Mouse (Mus musculus) telencephalon, adult 2 months (tissue): ENCODE data around the gene Cdh23.

Experiments
- DNase-seq: peaks from one replicate; pipeline ENCODE4 v3.0.0-alpha.2; 2011; ENCODE audit warnings: low read depth, low spot score

Cdh23 gene

GRCm38 (mm10) chr10:60481381-60481780 is 214.9 kb downstream of the Cdh23 start:
- no peak for DNase-seq

DNA sequence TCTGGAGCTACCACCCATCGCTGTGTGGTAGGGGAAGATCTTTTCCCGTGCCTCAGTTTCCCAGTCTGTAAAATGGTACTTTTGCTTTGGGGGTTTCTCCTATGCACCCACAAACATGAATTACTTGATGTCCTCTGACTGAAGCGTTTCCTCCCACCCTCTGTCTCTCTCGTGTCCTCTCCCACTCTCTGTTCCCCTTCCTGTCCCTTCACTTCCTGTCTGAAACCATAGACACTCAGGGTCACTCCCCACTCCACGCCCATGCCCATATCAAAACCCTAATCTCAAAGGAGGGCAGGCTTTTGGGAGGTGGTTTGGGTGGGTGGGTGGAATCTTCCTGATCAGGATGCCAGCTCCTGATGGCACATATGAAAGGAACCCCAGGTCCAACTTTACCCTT is 221.7 kb downstream of the Cdh23 start:
- DNase-seq: no peak

- no peak for DNase-seq
These were observed 222.4 kb downstream of the Cdh23 start for GRCm38 (mm10) chr10:60473782-60474322.

- DNase-seq: no peak
These were observed 228.5 kb downstream of the Cdh23 start for GRCm38 (mm10) chr10:60467752-60468151.

- no peak for DNase-seq
These were observed 232.2 kb downstream of the Cdh23 start for GRCm38 (mm10) chr10:60463953-60464647.

GRCm38 (mm10) chr10:60456662-60457397 is 239.5 kb downstream of the Cdh23 start:
- DNase-seq: no peak

GRCm38 (mm10) chr10:60455193-60455592 is 241.1 kb downstream of the Cdh23 start:
- DNase-seq: no peak

GRCm38 (mm10) chr10:60447186-60447585 is 249.1 kb downstream of the Cdh23 start:
- DNase-seq: no peak

- DNase-seq: no peak
These were observed 251.2 kb downstream of the Cdh23 start for GRCm38 (mm10) chr10:60445031-60445593.

DNA sequence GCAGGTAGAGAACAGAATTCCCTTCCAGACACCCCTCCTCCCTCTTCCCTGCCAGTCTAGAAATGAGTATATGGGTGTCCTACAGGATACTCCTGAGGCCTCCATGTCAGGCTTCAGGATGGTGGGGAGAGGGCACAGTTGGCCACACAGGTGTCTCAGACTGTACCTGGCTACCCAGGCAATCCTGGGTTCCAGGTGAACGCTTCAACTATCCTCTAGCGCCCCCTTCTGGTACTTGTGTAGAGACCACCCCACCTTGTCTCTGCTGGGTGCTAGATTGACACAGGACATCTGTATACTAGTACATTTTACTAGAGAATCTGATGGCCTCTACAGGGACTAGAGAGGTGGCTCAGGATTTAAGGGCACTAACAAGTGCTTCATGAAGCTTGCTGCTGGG is 253.2 kb downstream of the Cdh23 start:
- DNase-seq: no peak

- no peak for DNase-seq
These were observed 254.0 kb downstream of the Cdh23 start for GRCm38 (mm10) chr10:60442321-60442720.

DNA sequence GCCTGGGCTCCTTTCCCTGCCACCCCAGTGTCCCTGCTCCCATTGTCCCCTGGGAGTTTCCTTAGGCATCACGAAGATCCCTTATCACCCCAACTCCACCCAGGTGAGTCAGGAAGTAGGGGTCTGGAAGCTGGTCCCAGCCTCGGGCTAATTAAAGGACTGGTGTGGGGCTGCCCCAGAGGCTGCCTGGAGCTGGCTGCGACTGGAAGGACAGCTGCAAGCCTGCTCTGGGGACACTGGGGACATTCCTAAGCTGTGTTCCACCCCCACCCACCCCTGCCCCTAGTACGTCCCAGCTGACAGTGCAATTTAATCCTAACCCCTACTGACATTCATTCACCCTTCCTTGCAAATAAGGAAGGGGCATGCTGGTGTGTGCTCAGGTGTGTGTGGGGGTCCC is 263.6 kb downstream of the Cdh23 start:
- DNase-seq: no peak

GRCm38 (mm10) chr10:60430591-60430990 is 265.7 kb downstream of the Cdh23 start:
- no peak for DNase-seq

DNA sequence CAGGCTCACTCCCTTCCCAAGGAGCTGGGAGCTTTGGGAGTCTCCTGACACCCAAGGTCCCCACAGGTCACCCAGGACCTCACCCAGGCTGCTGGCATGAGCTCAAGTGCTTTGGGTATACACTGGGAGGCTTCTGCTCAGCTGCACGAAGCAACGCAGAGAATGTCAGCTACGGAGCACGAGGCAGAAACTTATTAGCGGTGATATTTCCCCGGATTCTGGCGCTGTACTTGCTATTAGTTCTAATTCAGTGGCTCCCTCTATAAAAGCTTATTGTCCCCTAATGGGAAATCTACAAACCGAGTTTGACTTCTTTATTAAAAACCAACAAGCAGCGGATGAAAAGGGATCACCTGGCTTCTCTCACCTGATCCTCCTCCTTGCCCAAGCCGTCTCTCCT is 266.3 kb downstream of the Cdh23 start:
- DNase-seq: no peak

- DNase-seq: no peak
These were observed 273.5 kb downstream of the Cdh23 start for GRCm38 (mm10) chr10:60422756-60423155.

- DNase-seq: no peak
These were observed 276.7 kb downstream of the Cdh23 start for GRCm38 (mm10) chr10:60419624-60420023.

GRCm38 (mm10) chr10:60418137-60418536 is 278.2 kb downstream of the Cdh23 start:
- peak; percentile 21 for DNase-seq

DNA sequence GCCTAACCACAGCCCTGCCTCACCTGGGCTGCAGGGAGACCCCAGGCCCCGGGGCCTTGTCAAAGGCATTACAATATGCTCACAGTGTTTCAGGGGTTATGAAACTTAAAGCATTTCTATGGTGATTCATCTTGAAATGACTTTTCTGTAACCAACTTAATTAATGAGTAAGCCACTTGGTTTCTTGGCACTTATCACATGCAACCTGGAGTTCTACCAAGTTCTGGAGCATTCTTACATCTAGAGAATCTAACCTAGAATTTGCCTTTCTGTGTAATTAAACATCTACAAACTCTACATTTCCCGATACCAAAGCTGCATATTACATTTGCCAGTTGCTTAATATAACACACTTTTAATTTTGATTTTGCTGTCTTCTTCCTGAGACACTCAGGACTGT is 279.2 kb downstream of the Cdh23 start:
- peak; percentile 33 for DNase-seq

GRCm38 (mm10) chr10:60413756-60414155 is 282.5 kb downstream of the Cdh23 start:
- no peak for DNase-seq

- DNase-seq: no peak
These were observed 284.5 kb downstream of the Cdh23 start for GRCm38 (mm10) chr10:60411794-60412193.

DNA sequence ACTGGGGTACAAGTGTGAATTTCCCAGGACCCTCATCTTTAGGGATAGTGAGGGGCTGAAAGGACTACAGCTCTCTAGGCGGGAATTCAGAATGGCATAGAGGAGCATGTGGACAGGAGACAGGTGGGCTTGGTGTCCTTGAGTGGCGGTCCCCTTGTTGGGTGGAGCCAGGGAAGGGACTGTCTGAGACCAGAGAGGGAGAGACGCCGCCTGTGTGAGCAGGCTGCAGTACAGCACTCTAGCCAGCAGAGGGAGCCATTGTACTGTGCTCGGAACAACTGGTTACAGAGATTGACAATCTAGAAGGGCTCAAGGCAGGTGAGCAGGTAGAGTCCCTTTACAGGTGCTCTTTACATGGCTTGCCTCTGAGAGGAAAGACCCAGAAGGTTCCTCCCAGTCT is 288.5 kb downstream of the Cdh23 start:
- DNase-seq: peak; percentile 12

- DNase-seq: peak; percentile 13
These were observed 290.7 kb downstream of the Cdh23 start for GRCm38 (mm10) chr10:60405460-60406177.
